Mouse (Mus musculus): ENCODE measurements around the gene Sel1l.

- no peak for TF ChIP-seq POLR2A (IDR thresholded peaks at IDR 0.05; ENCODE audit: borderline replicate concordance, low read depth, low read length)
- TF ChIP-seq CTCF (IDR thresholded peaks at IDR 0.05; ENCODE audit: low read depth, low read length), result no peak
These were observed 17.5 kb downstream of the Sel1l start for GRCm38 (mm10) chr12:91831410-91831809.

Data from bone marrow macrophage, adult 2 months (primary cell).